Mouse (Mus musculus): ENCODE measurements at regions not wholly inside any gene's neighbourhood (a gene's known extent, or its start where the extent isn't known, plus 50 kb on each side); places are given as distances from the start of the nearest gene placed in this dataset.

GRCm38 (mm10) chr2:159062266-159062665 lies 267.7 kb downstream of the Dhx35 start:
- no peak for TF ChIP-seq CTCF (IDR thresholded peaks at IDR 0.05; ENCODE audit: extremely low read depth, insufficient read depth, insufficient read length, insufficient replicate concordance)
- TF ChIP-seq POLR2A (IDR thresholded peaks at IDR 0.05; ENCODE audit: low read depth, low read length), result no peak
